Mouse (Mus musculus): ENCODE results near the gene Fam229b.

Gene Fam229b

DNA sequence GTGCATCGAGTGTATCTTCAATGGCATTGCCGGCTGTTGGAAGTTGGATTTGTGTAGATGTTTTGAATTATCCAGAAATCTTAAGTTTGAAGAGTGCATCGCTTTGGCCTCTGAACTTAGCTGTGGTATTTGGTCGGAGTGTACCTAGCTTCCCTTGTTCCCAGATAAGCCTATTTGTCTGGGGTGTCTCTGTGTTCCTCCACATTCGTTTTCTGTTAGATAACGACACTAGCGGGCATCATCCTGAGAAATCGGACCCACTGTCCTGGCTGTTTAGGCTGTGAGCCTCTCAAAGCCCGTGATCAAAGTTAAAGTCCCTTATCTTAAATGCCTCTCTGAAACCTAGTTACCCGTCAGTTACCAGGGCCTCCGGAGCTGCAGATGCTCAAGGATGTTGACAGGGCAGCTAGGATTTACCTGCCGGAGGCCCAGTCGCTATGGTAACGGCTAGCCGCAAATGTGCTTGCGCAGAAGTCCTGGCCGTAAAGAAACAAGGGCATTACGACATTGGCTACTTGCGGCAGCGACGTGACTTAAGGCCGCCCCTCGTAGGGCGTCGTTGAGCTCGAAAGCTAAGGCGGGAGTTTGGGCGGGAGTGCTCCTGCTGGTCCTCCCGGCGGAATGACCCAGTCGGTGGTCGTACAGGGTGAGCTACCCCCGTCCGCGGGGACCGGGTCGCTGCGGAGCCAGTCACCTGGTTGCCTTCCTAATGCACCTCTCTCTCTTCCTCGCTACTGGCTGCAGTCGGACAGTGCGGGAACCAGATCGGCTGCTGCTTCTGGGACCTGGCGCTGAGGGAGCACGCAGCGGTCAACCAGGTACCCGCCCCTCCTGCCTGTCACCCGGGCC lies at the start of gene Fam229b, which contains the start of gene Tube1:
TSS of gene Fam229b (minus strand) at position 453 of the 849 bp plus-strand sequence.
TSS of gene Tube1 (plus strand) at position 515 of the 849 bp plus-strand sequence.
- peak; percentile 68 for DNase-seq (ENCODE audit: extremely low read depth, low read depth)

DNA sequence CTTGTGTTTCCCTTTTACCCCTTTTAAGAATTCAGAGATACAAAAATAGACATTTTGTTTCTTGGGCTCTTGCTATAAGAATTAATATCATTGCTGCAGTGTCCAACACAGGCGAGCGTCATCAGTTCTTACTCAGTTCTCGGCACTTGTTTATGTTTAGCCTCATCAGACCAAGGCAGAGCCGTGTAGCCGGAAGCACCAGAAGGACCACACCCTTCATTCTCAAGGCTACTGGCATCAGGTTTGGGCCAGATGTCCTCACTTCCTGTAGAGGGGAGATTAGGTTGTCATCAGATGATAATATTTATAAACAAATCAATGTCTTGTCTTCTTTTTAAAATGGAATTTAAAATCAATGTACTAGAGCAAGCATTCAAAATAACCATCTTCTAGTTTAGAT lies 43.3 kb upstream of the Fam229b start:
- no peak for DNase-seq (ENCODE audit: extremely low read depth, low read depth)

DNA sequence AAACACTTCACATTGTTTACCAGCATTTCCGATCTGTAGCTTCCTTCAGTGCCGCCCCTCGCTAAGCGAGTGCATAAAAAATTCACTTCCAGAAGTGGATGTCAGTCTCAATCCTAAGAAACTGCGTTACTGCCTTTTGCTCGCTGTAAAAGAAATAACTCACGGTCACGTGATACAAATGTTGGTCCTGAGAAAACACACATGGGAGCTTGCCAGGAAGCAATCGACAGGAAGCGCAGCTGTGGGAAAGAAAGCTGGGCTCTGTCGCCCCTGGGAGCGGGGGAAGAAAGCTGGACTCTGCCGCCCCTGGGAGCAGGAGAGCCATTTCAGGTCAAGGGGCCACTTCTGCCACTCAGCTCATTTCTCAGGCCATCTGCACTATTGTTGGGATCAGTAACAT lies 39.4 kb upstream of the Fam229b start:
- no peak for DNase-seq (ENCODE audit: extremely low read depth, low read depth)

DNA sequence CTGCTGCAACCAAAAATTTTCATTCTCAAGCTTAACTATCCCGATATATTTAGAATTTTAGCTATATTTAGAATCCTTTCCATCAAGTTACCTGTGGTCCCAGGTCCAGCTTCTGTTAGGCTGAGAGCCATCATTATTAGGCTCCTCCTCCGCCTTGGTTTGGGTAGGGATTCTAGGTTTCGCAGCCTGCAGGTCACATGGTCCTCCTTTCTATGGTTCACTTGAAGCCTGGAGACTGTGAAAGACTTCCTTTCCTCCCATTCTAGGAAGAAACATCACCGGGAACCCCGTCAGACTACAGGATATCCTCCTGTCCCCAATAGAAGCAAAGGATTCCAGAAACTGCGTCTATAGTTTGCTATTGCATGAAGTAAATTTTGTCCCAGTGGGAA lies 38.8 kb upstream of the Fam229b start:
- no peak for DNase-seq (ENCODE audit: extremely low read depth, low read depth)

DNA sequence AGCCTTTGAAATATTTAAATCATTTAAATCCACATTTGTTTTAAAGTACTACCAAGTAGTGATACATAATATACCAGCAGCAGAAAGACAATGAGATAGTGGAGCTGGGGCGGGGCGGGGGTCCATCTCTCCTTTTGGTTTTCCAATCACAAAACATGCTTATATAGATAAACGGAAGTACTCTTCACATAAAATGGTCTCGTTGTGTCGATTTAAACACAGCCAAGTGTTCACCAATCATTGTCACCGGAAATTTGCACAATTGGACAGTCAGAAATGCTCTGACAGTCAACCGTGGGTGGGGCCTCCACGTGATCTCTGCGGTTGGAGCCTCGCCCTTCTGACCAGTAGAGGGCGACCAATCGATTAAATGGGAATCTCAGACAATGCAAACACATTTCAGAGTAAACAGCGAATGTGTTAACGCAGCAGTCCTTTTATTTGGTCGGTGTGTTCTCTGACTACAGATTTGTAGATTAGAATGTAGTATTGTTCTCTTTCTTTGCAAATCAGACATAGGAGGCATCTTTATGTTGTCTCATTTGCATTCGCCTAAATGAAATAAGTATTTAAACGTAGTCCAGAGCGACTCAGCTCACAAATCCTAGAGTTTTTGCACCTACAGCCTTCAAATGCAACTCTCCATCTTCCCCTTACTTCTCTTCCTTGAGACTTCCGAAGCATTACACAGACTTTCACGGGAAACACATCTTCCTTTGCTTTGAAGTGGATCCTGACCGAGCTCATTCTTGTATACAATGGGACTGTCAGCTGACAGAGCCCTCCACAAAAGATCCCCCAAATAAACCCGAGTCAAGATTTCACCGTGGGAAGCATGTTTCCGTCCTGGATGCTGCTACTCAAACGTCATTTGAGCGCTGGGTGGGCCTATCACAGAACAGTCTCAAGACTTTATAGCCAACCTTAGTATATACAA lies 38.2 kb upstream of the Fam229b start:
- DNase-seq (ENCODE audit: extremely low read depth, low read depth) = peak; percentile 48

DNA sequence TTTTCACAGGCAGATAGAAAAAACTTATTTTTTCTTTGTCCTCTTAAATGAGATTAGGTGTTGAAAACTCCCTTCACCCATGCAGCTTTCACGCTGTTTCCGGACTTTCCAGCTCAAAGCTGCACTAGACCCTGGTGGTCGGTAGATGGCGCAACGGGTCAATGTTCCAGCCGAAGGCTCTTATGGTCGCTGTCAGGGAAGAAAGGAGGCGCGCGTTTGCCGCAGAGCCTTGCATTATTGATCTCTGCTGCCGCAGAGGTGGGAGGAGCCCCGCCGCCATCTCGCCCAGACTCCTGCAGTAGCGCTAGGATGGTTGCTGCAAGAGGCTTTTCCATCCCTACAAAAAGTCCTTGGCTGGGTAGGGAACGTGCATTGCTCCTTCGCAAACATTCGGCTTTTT lies 37.4 kb upstream of the Fam229b start:
- peak; percentile 60 for DNase-seq (ENCODE audit: extremely low read depth, low read depth)

DNA sequence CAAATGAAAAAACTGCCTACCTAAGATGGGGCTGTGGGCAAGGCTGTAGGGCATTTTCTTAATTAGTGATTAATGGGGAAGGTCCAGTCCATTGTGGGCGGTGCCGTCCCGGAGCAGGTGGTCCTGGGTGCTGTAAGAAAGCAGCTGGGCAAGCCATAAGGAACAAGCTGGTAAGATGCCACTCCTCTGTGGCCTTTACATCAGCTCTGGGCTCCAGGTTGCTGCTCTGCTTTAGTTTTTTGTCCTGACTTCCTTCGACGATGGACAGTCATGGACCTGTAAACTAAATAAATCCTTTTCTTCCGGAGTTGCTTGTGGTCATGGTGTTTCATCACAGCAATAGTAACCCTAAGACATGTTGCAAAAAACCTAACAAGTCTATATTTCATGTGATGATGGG lies 37.0 kb upstream of the Fam229b start:
- no peak for DNase-seq (ENCODE audit: extremely low read depth, low read depth)

DNA sequence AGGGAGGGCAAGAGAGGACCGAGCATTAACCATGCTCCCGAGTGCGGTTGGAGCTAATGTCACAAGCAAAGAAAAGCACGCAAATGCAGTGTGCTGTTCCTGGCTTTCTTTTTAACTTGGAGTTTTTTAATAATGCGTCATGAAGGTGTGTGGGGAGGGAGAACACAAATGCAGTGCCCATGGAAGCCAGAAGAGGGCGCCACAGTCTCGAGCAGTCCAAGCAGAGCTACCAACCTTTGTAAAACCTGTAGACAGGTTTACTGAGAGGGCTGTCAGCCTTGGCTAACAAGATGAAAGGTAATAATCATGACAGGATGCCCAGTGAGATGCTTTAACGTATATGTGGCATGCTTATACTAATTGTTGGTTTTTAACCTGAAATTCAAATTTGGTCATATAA lies 36.5 kb upstream of the Fam229b start:
- peak; percentile 31 for DNase-seq (ENCODE audit: extremely low read depth, low read depth)

DNA sequence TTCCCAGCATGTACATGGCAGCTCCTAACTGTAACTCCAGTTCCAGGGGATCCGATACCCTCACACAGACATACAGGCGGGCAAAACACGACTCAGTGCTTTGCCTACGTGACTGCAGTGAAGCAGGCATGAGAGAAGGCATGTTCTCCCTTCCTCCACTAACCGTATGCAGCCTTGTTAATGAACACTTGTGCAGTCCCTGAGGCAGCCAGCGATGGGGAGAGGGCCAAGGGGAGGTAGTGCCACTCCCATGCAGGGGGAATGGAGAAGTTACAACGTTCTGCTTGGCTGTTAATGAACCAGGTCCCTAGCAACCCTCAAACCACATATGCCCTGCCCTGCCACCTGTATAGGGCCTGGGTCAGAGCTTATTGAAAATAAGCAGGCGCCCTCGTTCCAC lies 35.9 kb upstream of the Fam229b start:
- no peak for DNase-seq (ENCODE audit: extremely low read depth, low read depth)

DNA sequence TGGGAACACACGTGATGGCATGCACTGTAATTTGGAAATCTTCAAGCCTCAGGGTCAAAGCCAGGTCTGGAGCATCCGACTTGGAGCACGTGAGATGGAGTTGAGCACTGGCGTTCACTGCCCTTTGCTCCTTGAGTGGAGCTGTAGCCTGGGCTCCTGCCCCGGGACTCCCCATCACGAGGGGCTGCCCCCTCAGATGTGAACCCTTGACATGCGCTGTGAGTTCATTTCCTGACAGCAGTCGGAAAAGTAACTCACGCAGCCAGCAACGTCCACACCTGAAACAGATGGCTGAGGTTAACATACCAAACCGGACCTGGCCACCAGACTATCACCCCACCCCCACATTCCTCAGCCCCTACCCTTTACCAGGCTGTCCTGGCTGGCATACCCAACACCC lies 33.9 kb upstream of the Fam229b start:
- DNase-seq (ENCODE audit: extremely low read depth, low read depth) = no peak

DNA sequence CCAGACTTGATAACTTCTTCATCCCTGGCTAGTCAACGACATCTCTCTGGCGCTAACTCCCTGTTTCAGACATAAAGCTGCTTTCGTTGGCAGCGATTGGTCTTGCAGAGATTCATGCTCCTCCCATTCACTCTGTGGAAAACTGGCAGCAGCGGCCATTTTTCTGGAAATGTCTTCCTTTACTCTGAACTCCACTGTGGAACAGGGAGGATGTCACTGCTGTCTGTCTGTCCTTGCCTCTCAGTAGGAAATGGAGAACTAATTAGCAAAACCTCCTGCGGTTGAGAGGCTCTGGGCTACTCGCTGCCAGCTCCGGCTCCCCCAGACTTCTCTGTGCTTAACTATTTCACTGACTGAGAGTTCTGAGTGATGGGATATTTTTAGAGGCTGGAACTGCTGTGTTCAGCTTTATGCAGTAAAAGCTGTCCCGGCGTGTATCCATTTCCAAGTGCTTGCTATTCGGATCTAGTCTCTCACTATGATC lies 32.0 kb upstream of the Fam229b start:
- no peak for DNase-seq (ENCODE audit: extremely low read depth, low read depth)

DNA sequence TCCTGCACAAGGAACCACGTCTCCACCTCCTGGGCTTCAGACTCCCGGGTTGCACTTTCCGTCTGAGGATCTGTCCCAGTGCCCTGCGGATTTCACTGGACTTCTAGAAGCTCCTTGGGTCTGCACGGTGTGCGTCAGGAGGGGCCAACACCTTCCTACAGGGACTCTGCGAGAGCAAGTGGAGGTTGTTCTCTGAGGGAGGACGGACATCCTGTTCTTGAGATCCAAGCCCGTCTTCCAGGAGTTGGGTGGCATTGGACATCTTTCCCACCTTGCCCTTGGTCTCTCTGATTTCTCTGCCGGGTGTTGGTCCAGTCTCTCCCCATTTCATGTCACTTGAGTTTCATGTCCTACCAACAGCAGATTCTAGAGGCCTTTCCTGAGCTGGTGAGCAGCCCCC lies 30.0 kb upstream of the Fam229b start, which contains the start of gene Ccn6:
TSS of gene Ccn6 (minus strand) at position 101 of the 400 bp plus-strand sequence.
- no peak for DNase-seq (ENCODE audit: extremely low read depth, low read depth)

DNA sequence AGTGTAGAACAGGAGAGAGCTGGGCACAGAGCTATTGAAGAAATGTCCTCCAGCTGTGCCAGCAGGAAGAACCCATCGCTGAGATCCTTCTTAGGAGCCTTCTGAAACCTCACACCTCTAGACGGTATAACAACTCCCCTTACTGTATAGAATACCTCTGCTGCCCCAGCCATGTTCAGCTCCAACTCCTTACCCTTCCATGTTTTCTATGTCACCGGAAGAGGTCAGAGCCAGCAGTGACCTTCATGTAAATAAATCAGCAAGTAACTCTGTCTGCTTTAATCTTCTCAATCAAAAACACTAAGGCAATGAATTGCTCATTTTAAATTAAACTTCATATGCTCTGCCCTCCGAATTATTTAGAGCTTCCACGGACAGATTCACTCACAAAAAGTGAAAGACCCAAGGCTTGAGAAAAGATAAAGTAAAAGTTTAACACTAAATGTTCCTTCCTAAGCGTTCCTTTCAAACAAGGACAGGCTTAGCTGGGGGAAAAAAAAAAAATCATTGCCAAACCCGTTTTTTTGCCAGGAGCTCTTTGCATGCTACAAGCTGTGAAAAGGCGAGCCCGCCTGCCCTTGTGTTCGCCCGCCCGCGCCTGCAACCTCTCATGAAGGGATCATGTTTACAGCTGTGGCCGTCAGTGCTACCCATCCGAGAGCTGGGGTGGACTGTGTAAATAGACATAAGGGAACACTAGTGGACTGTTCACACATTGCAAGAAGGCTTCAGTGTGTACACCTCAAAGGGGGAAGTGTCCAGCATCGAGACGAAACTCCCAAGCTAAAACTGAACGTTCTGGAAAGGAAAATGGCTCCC lies 29.2 kb upstream of the Fam229b start:
- DNase-seq (ENCODE audit: extremely low read depth, low read depth) = no peak

DNA sequence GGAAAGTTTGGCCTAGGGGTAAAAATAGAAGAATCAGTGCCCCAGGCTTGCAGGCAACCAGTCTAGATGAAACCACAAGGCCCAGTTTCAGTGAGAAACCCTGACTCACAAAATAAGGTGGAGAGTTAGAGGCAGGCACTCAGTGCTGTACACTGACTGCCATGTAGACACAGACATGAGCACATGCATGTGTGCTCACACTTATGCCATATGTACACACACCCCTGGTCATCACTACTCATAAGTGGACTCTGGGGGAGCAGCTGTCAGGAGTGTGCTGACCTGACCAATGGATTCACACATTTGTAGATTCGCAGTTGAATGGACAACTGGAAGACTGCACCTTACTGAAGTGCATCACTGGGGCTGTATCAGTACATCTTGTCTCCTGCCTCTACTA lies 27.7 kb upstream of the Fam229b start:
- no peak for DNase-seq (ENCODE audit: extremely low read depth, low read depth)

DNA sequence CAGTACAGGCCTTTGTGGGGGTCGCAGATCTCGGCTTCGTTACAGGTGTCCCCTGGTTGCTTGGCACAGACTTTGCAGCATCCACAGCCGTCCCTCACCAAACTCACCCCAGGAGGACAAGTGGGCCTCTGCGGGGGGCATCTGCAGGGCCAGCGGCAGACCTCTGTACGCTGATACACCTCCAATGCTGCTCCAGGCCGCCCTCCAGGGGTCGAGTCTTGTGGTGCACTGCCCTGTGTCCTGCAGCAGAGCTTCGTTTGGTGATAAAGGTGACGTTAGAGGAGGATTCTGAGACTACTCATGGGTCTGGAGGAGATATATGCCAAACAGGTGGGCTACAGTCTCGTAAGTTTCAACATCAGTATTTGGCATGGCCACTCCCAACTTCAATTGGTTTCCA lies 24.6 kb upstream of the Fam229b start:
- no peak for DNase-seq (ENCODE audit: extremely low read depth, low read depth)

DNA sequence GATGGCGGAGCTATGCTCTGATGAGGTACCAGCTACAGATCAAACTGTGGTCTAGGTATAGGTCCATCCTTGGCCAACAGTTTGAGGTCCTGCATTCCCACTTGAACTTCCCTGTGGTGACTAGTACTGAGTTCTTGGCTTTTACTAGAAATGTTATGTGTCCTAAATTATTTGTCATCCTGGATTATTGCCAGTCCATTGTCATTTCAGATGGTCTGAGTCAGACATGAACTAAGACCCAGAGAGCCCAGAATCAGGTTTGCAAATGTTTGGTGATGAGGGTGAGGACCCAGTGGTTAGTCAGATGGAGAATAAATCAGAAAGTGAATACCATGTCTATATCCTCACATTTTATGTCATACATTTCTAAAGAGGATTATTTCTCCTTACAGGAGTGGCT lies 23.6 kb upstream of the Fam229b start:
- DNase-seq (ENCODE audit: extremely low read depth, low read depth) = no peak

DNA sequence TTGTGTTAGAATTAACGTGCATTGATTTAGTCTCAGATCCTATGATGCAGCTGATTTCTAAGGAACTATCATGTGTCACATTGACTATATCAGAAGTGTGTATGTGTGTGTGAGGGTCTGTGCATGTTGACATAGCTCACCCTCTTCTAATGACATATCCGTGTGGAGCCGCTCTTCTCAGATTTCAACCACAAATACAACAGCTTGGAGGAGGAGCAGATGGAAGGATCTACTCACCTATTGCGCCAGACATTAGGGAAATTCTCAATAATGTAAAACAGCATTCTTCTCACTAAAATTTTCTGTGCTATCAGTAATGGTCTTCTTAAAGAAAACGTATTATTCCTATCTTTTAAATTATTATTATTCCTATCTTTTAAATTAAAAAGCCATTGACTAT lies 23.0 kb upstream of the Fam229b start:
- no peak for DNase-seq (ENCODE audit: extremely low read depth, low read depth)

DNA sequence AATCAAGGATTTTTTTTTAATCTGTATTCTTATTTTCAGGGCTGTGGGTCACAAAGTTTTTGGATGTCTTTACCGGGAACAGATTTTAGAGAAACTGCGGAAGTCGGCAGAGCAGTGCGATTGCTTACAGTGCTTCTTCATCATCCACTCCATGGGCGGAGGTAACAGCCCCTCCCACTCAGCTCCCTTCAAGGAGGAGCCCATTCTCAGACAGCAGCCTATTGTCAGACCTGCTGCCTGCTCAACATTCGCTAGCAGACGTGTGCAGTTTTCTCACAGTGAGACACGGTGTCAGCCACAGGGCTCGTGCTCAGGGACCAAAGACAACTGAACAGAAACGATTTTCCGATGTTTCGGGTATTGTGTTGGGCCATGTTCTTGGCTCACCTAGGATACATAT lies 8.5 kb upstream of the Fam229b start:
- no peak for DNase-seq (ENCODE audit: extremely low read depth, low read depth)

DNA sequence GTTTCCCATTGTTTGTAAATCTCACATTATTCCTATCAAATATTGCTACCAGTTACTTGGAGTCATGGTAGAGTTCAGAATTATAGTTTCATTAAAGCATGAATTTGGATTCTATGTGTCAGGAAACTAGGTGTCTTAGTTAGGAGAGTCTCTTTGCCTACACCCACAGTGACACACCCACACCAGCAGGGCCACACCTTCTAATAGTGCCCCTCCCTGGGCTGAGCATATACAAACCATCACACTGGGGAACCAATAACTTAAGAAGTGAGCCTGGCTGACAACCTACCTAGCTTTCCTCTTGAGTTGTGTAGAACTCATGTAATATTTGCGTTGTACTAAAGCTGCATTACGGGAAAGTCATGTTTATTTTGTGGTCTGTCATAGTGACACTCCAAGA lies 7.7 kb upstream of the Fam229b start:
- DNase-seq (ENCODE audit: extremely low read depth, low read depth) = no peak

DNA sequence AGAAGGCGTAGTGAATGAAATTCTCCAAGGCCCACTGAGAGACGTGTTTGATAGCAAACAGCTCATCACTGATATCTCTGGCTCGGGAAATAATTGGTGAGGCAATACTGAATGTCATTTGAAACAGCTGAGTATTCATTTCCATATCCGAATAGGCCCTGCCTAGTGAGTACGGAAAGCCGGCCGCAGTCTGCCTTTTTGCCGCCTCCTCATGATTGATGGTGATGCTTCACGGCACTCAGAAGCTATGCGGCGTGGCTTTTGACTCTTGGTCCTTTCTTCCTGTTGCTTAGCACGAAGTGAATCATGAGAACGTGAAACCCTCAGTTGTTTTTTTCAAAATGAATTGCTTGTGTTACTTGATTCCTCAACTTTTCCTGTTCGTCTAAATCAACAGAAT lies 7.1 kb upstream of the Fam229b start:
- DNase-seq (ENCODE audit: extremely low read depth, low read depth) = no peak

DNA sequence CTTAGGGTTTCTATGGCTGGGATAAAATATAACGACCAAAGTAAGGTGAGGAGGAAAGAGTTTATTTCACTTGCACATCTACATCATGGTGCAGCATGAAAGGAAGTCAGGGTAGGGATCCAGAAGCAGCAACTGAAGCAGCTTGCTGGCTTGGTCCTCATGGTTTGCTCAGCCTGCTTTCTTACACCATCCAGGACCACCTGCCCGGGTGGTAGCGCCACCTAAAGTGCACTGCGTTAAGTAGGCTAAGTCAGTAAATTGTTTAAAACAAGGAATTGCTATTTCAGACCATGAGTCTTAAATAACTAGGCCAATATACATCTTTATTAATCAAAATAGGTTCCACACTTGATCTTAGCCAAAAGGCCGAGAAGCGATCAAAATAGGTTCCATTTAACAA lies 5.0 kb upstream of the Fam229b start:
- DNase-seq (ENCODE audit: extremely low read depth, low read depth) = no peak

All from MEL-GATA-1-ER (cell line).